Mouse (Mus musculus): ENCODE results near the gene Cwc25. TPM values are rescaled to one million over a fixed set of nuclear protein-coding genes. Genes with fewer than 3 reads are reported as not detected.
"Not testable (repeated sequence)": the region's sequence is repeated elsewhere in the genome, so short reads cannot be mapped to it uniquely, and the experiment has no call there.

Gene Cwc25
- polyA plus RNA-seq, 1 experiment = 10.4 TPM

- no peak for TF ChIP-seq CTCF (IDR thresholded peaks at IDR 0.05; ENCODE audit: control insufficient read depth, insufficient read depth, low read length)
- no peak for TF ChIP-seq POLR2A (IDR thresholded peaks at IDR 0.05; ENCODE audit: borderline replicate concordance, control insufficient read depth, low read depth, low read length)
- H3K4me1 ChIP-seq (ENCODE audit: control insufficient read depth, insufficient read depth, low read length) = peaks cover 4% of the 10 kb centered on the region
- no peak overlapping the region for H3K4me3 ChIP-seq (replicated peaks; ENCODE audit: control insufficient read depth, low read depth, low read length)
- WGBS = 27% methylated on average over 7 of the region's 7 CpGs
- H3K27ac ChIP-seq (ENCODE audit: control insufficient read depth, insufficient read depth, low read depth, low read length, poor library complexity) = no peak overlapping the region
Measured at GRCm38 (mm10) chr11:97740190-97740589, 26.2 kb downstream of the Cwc25 start.

- Histone ChIP-seq H3K4me3 (replicated peaks; ENCODE audit: control insufficient read depth, low read depth, low read length) (no peak overlapping the region), H3K4me1 (ENCODE audit: control insufficient read depth, insufficient read depth, low read length) (peaks cover 4% of the 10 kb centered on the region), H3K27ac (ENCODE audit: control insufficient read depth, insufficient read depth, low read depth, low read length, poor library complexity) (no peak overlapping the region)
- WGBS = 89% methylated on average over 3 of the region's 3 CpGs
- TF ChIP-seq POLR2A (IDR thresholded peaks at IDR 0.05; ENCODE audit: borderline replicate concordance, control insufficient read depth, low read depth, low read length) (no peak), CTCF (IDR thresholded peaks at IDR 0.05; ENCODE audit: control insufficient read depth, insufficient read depth, low read length) (no peak)
Measured at GRCm38 (mm10) chr11:97739155-97739554, 27.2 kb downstream of the Cwc25 start.

DNA sequence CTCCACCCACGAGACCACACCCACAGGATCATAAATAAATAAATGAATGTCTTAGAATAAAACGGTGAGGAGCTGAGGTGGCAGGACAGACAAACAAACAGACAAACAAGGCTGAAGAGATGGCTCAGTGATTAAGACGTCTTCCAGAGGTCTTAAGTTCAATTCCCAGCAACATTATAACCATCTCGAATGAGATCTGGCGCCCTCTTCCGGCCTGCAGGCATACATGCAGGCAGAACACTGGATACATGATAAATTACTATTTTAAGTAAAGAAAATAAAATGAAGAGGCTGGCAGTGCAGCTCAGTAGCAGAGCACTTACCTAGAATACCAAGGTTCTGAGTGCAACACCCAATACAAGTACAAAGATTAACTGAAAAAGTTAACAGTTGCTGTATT, 27.7 kb downstream of the Cwc25 start:
- Histone ChIP-seq H3K4me3 (replicated peaks; ENCODE audit: control insufficient read depth, low read depth, low read length) (no peak overlapping the region), H3K27ac (ENCODE audit: control insufficient read depth, insufficient read depth, low read depth, low read length, poor library complexity) (no peak overlapping the region), H3K4me1 (ENCODE audit: control insufficient read depth, insufficient read depth, low read length) (peaks cover 4% of the 10 kb centered on the region)
- TF ChIP-seq CTCF (IDR thresholded peaks at IDR 0.05; ENCODE audit: control insufficient read depth, insufficient read depth, low read length) = peak; percentile 44; the same call in 1 of the 2 replicates
- no peak for TF ChIP-seq POLR2A (IDR thresholded peaks at IDR 0.05; ENCODE audit: borderline replicate concordance, control insufficient read depth, low read depth, low read length)
- WGBS = 63% methylated on average over 6 of the region's 6 CpGs

GRCm38 (mm10) chr11:97737600-97737999, 28.8 kb downstream of the Cwc25 start:
- WGBS = 86% methylated on average over 4 of the region's 4 CpGs
- TF ChIP-seq POLR2A (IDR thresholded peaks at IDR 0.05; ENCODE audit: borderline replicate concordance, control insufficient read depth, low read depth, low read length) (no peak), CTCF (IDR thresholded peaks at IDR 0.05; ENCODE audit: control insufficient read depth, insufficient read depth, low read length) (no peak)
- Histone ChIP-seq H3K4me1 (ENCODE audit: control insufficient read depth, insufficient read depth, low read length) (peaks cover 4% of the 10 kb centered on the region), H3K4me3 (replicated peaks; ENCODE audit: control insufficient read depth, low read depth, low read length) (no peak overlapping the region), H3K27ac (ENCODE audit: control insufficient read depth, insufficient read depth, low read depth, low read length, poor library complexity) (no peak overlapping the region)

DNA sequence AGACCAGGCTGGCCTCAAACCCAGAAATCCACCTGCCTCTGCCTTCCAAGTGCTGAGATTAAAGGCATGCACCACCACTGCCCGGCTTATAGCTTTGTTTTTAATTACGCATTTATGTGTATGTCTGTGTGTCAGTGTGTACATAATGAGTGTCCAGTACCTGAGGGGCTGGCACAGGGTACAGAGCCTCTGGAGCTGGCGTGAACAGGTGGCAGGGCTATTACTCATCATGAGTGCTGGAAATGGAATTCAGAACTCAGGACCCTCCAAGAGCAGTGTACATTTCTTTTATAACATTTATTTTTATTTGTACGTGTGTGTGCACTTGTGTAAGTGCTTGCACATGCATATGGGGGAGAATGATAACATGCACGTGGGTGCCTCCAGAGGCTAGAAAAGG, 29.7 kb downstream of the Cwc25 start:
- TF ChIP-seq CTCF (IDR thresholded peaks at IDR 0.05; ENCODE audit: control insufficient read depth, insufficient read depth, low read length) (no peak), POLR2A (IDR thresholded peaks at IDR 0.05; ENCODE audit: borderline replicate concordance, control insufficient read depth, low read depth, low read length) (no peak)
- no peak overlapping the region for H3K4me3 ChIP-seq (replicated peaks; ENCODE audit: control insufficient read depth, low read depth, low read length)
- peaks cover 2% of the 10 kb centered on the region for H3K4me1 ChIP-seq (ENCODE audit: control insufficient read depth, insufficient read depth, low read length)
- H3K27ac ChIP-seq (ENCODE audit: control insufficient read depth, insufficient read depth, low read depth, low read length, poor library complexity) = no peak overlapping the region
- WGBS = 84% methylated on average over 5 of the region's 5 CpGs

- not testable (repeated sequence) for H3K27ac ChIP-seq (ENCODE audit: control insufficient read depth, insufficient read depth, low read depth, low read length, poor library complexity); H3K4me1 ChIP-seq (ENCODE audit: control insufficient read depth, insufficient read depth, low read length); H3K4me3 ChIP-seq (replicated peaks; ENCODE audit: control insufficient read depth, low read depth, low read length)
- WGBS = 66% methylated on average over 5 of the region's 5 CpGs
Measured at GRCm38 (mm10) chr11:97734810-97735209, 31.5 kb downstream of the Cwc25 start.

- peaks cover 3% of the 10 kb centered on the region for H3K4me1 ChIP-seq (ENCODE audit: control insufficient read depth, insufficient read depth, low read length)
Measured at GRCm38 (mm10) chr11:97733689-97734088, 32.7 kb downstream of the Cwc25 start.

GRCm38 (mm10) chr11:97728730-97729129, 37.6 kb downstream of the Cwc25 start:
- peak overlapping the region; percentile 16 for H3K4me3 ChIP-seq (replicated peaks; ENCODE audit: control insufficient read depth, low read depth, low read length)
- WGBS = 30% methylated on average over 7 of the region's 7 CpGs
- H3K4me1 ChIP-seq (ENCODE audit: control insufficient read depth, insufficient read depth, low read length) = peaks cover 15% of the 10 kb centered on the region
- TF ChIP-seq CTCF (IDR thresholded peaks at IDR 0.05; ENCODE audit: control insufficient read depth, insufficient read depth, low read length) (no peak), POLR2A (IDR thresholded peaks at IDR 0.05; ENCODE audit: borderline replicate concordance, control insufficient read depth, low read depth, low read length) (no peak)
- peak overlapping the region; percentile 91 for H3K27ac ChIP-seq (ENCODE audit: control insufficient read depth, insufficient read depth, low read depth, low read length, poor library complexity)

More at GRCm38 (mm10) chr11:97733689-97734088, 32.7 kb downstream of the Cwc25 start:
- TF ChIP-seq CTCF (IDR thresholded peaks at IDR 0.05; ENCODE audit: control insufficient read depth, insufficient read depth, low read length) = no peak
- TF ChIP-seq POLR2A (IDR thresholded peaks at IDR 0.05; ENCODE audit: borderline replicate concordance, control insufficient read depth, low read depth, low read length) = no peak
- H3K4me3 ChIP-seq (replicated peaks; ENCODE audit: control insufficient read depth, low read depth, low read length) = no peak overlapping the region
- H3K27ac ChIP-seq (ENCODE audit: control insufficient read depth, insufficient read depth, low read depth, low read length, poor library complexity) = no peak overlapping the region
- 55% methylated on average over 10 of the region's 10 CpGs for WGBS

DNA sequence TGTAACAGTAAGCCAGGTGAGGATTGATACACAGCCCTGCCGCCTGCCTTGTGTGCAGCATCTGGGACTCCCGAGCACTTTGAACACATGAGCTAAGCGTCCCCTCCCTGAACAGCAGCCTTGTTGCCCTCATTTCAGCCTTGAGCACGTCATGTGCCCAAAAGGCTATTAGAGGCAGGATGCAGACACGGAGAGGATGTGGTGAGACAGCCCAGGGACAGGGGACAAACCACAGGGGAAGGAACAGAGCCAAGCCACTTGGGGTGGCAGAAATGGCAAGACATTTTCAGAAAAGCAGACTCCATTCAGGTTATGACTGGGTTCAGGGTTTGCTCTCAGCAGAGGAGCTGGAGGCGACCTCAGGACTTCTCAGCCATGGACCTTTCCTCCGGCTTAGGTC, 38.0 kb downstream of the Cwc25 start:
- H3K4me1 ChIP-seq (ENCODE audit: control insufficient read depth, insufficient read depth, low read length) = peaks cover 17% of the 10 kb centered on the region
- peak overlapping the region; percentile 91 for H3K27ac ChIP-seq (ENCODE audit: control insufficient read depth, insufficient read depth, low read depth, low read length, poor library complexity)
- TF ChIP-seq CTCF (IDR thresholded peaks at IDR 0.05; ENCODE audit: control insufficient read depth, insufficient read depth, low read length) = peak; percentile 2; the same call in 1 of the 2 replicates
- no peak for TF ChIP-seq POLR2A (IDR thresholded peaks at IDR 0.05; ENCODE audit: borderline replicate concordance, control insufficient read depth, low read depth, low read length)
- 13% methylated on average over 7 of the region's 7 CpGs for WGBS
- H3K4me3 ChIP-seq (replicated peaks; ENCODE audit: control insufficient read depth, low read depth, low read length) = peak overlapping the region; percentile 16
